Mouse (Mus musculus): Measurements from ENCODE around the gene Chst15.

DNA sequence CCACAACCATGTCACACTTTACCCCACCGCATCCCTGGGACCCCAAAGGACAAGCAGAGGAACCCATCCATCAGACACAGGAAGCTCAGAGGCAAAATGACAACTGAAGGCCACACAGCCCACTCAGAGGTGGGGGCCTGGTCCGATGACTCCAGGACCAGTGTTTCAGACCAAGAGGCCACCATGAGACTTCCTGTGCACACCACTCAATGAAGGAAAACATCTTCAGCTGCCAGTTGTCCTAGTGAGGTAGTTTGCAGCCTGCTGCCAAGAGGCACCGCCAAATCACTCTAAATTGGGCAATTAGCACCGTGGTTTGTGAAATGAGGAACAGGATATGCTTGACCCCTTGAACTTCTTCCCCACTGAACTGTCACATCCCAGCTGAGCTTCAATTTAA, 41.7 kb upstream of the Chst15 start:
- no peak for TF ChIP-seq CTCF (IDR thresholded peaks at IDR 0.05; ENCODE audit: control insufficient read depth, insufficient read depth, insufficient replicate concordance, low read depth, low read length)
- no peak for TF ChIP-seq POLR2A (IDR thresholded peaks at IDR 0.05; ENCODE audit: control insufficient read depth, low read depth, low read length)
